Mouse (Mus musculus): Measurements from ENCODE around the gene Lins1. TPM values are rescaled to one million over a fixed set of nuclear protein-coding genes. Genes with fewer than 3 reads are reported as not detected.
A peak's percentile ranks its signal among the peaks of the same experiment; 100 is the strongest.

Lins1 gene
- polyA plus RNA-seq (2014; fragmentation: Nextera tagmentation; extraction: Ambion mirVana) = 24.7 and 27.1 TPM in 2 replicates

GRCm38 (mm10) chr7:66689620-66690360 lies at the start of gene Lins1:
Gene Lins1 (plus strand): TSS chr7:66689889.
- Histone ChIP-seq H3K36me3 (ENCODE audit: control insufficient read depth, insufficient read depth, low read length) (no peaks in the 10 kb centered on the region), H3K4me1 (ENCODE audit: control insufficient read depth, insufficient read depth, low read length) (peaks cover 11% of the 10 kb centered on the region; the same call in 1 of the 2 replicates), H3K9me3 (ENCODE audit: control insufficient read depth, low read length) (no peaks in the 10 kb centered on the region), H3K9ac (ENCODE audit: low read length) (peak within 1 kb of the TSS; percentile 84), H3K4me3 (ENCODE audit: low read depth, low read length) (peak within 1 kb of the TSS; percentile 80), H3K27ac (ENCODE audit: low read depth, low read length) (peak within 1 kb of the TSS; percentile 89), H3K4me2 (peak within 1 kb of the TSS; percentile 88), H3K27me3 (ENCODE audit: control insufficient read depth, insufficient read depth, low read length) (no peaks in the 10 kb centered on the region)
- under 1% methylated on average over 52 of the region's 52 CpGs for WGBS
- ATAC-seq (ENCODE audit: low FRiP score) (peak; percentile 99), DNase-seq (ENCODE audit: low spot score, missing footprints) (peak; percentile 99)

GRCm38 (mm10) chr7:66645736-66646135 lies 44.0 kb upstream of the Lins1 start:
- Histone ChIP-seq H3K9me3 (ENCODE audit: control insufficient read depth, low read length) (no peaks in the 10 kb centered on the region), H3K4me3 (ENCODE audit: low read depth, low read length) (no peak overlapping the region), H3K36me3 (ENCODE audit: control insufficient read depth, insufficient read depth, low read length) (peaks cover 3% of the 10 kb centered on the region; the same call in 1 of the 2 replicates), H3K27me3 (ENCODE audit: control insufficient read depth, insufficient read depth, low read length) (no peaks in the 10 kb centered on the region), H3K4me2 (no peak overlapping the region), H3K27ac (ENCODE audit: low read depth, low read length) (no peak overlapping the region), H3K4me1 (ENCODE audit: control insufficient read depth, insufficient read depth, low read length) (no peaks in the 10 kb centered on the region), H3K9ac (ENCODE audit: low read length) (no peak overlapping the region)
- WGBS = 97% methylated on average over 2 of the region's 2 CpGs
- no peak for ATAC-seq (ENCODE audit: low FRiP score)
- no peak for DNase-seq (ENCODE audit: low spot score, missing footprints)

DNA sequence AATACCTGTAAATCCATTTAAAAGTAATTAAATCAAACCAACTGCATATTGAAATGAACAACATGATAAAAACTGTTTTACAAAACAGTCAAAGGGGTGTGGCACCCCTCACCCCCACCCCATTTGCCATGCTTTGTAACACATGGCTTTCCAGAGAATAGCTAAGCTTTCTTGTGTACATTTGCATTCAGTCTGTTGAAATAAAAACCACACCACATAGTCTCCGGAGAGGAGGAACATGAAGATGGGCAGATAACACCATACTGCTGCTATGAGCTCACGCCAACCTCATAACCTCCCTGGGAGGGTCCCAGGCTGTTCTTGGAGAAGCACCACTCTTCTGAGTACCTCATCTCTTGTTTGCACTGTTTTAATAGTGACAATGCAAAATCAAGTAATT lies 40.5 kb upstream of the Lins1 start:
- H3K9me3 ChIP-seq (ENCODE audit: control insufficient read depth, low read length) = no peaks in the 10 kb centered on the region
- no peak for ATAC-seq (ENCODE audit: low FRiP score)
- H3K36me3 ChIP-seq (ENCODE audit: control insufficient read depth, insufficient read depth, low read length) = no peaks in the 10 kb centered on the region
- DNase-seq (ENCODE audit: low spot score, missing footprints) = no peak
- no peaks in the 10 kb centered on the region for H3K27me3 ChIP-seq (ENCODE audit: control insufficient read depth, insufficient read depth, low read length)
- no peak overlapping the region for H3K9ac ChIP-seq (ENCODE audit: low read length)
- H3K4me3 ChIP-seq (ENCODE audit: low read depth, low read length) = no peak overlapping the region
- no peak overlapping the region for H3K4me2 ChIP-seq
- H3K4me1 ChIP-seq (ENCODE audit: control insufficient read depth, insufficient read depth, low read length) = no peaks in the 10 kb centered on the region
- no peak overlapping the region for H3K27ac ChIP-seq (ENCODE audit: low read depth, low read length)
- WGBS = 88% methylated on average over 2 of the region's 2 CpGs

DNA sequence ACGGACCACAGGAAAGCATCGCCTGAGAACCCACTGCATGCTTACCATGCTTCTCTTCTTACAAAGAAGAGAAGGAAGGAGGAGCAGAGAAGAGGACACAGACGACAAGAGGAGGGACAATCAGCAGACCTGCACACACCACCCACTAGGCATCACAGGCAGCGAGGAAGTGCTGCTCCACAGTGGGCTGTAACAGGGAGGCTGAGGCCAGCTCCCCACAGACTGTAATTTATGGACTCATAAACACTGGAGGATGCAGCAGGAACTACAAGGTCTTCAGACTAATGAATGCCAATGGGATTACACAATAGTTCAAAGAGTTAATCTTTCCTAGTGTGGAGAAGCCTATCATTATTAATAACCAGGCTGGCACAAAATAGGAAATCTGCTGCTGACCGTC lies 38.8 kb upstream of the Lins1 start:
- H3K4me2 ChIP-seq = no peak overlapping the region
- H3K36me3 ChIP-seq (ENCODE audit: control insufficient read depth, insufficient read depth, low read length) = peaks cover 3% of the 10 kb centered on the region; the same call in 1 of the 2 replicates
- 82% methylated on average over 5 of the region's 5 CpGs for WGBS
- H3K4me3 ChIP-seq (ENCODE audit: low read depth, low read length) = no peak overlapping the region
- H3K4me1 ChIP-seq (ENCODE audit: control insufficient read depth, insufficient read depth, low read length) = no peaks in the 10 kb centered on the region
- DNase-seq (ENCODE audit: low spot score, missing footprints) (no peak), ATAC-seq (ENCODE audit: low FRiP score) (no peak)
- H3K9ac ChIP-seq (ENCODE audit: low read length) = no peak overlapping the region
- no peak overlapping the region for H3K27ac ChIP-seq (ENCODE audit: low read depth, low read length)
- H3K9me3 ChIP-seq (ENCODE audit: control insufficient read depth, low read length) = no peaks in the 10 kb centered on the region
- no peaks in the 10 kb centered on the region for H3K27me3 ChIP-seq (ENCODE audit: control insufficient read depth, insufficient read depth, low read length)

DNA sequence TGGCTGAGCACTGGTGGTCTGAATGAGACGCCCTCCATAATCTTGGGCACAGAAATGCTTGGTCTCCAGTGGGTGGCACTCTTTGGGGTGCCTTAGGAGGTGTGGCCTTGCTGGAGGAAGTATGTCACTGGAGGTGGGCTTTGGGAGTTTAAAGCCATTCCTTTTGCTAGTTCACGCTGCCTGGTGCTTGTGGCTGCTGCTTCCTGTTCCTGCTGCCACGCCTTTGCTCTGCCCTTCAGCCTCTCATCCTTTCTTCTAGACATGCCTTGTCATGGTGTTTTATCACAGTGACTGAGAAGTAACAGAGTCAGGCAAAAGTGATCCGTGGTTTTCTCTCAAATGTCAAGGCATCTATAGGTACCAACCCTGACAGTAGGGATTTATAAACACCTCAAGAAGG lies 37.5 kb upstream of the Lins1 start:
- 90% methylated on average over 4 of the region's 4 CpGs for WGBS
- H3K4me2 ChIP-seq = no peak overlapping the region
- no peak overlapping the region for H3K27ac ChIP-seq (ENCODE audit: low read depth, low read length)
- H3K36me3 ChIP-seq (ENCODE audit: control insufficient read depth, insufficient read depth, low read length) = peaks cover 3% of the 10 kb centered on the region; the same call in 1 of the 2 replicates
- H3K4me3 ChIP-seq (ENCODE audit: low read depth, low read length) = no peak overlapping the region
- no peak overlapping the region for H3K9ac ChIP-seq (ENCODE audit: low read length)
- DNase-seq (ENCODE audit: low spot score, missing footprints) (no peak), ATAC-seq (ENCODE audit: low FRiP score) (no peak)
- no peaks in the 10 kb centered on the region for H3K9me3 ChIP-seq (ENCODE audit: control insufficient read depth, low read length)
- no peaks in the 10 kb centered on the region for H3K27me3 ChIP-seq (ENCODE audit: control insufficient read depth, insufficient read depth, low read length)
- no peaks in the 10 kb centered on the region for H3K4me1 ChIP-seq (ENCODE audit: control insufficient read depth, insufficient read depth, low read length)

DNA sequence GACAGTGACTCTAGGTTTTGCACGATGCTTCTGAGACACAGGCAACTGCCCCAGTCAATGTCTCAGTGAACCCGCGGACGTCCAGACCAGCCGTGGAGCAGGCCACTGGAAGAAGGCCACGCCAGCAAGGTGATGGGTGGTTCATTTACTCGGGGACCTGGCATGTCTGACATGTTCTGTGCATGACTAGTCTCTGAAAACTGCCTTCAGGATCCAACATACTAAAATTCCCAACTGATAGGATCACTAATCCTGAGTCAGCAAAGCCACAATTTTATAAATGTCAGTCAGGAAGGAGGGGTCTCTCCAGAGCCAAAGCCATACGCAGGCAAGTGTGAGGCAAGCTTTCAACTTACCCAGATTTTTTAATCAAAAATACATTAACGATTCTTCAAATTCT lies 36.1 kb upstream of the Lins1 start:
- Histone ChIP-seq H3K4me2 (no peak overlapping the region), H3K9me3 (ENCODE audit: control insufficient read depth, low read length) (no peaks in the 10 kb centered on the region), H3K4me1 (ENCODE audit: control insufficient read depth, insufficient read depth, low read length) (no peaks in the 10 kb centered on the region), H3K36me3 (ENCODE audit: control insufficient read depth, insufficient read depth, low read length) (peaks cover 3% of the 10 kb centered on the region; the same call in 1 of the 2 replicates), H3K27me3 (ENCODE audit: control insufficient read depth, insufficient read depth, low read length) (no peaks in the 10 kb centered on the region), H3K9ac (ENCODE audit: low read length) (no peak overlapping the region), H3K27ac (ENCODE audit: low read depth, low read length) (no peak overlapping the region), H3K4me3 (ENCODE audit: low read depth, low read length) (no peak overlapping the region)
- ATAC-seq (ENCODE audit: low FRiP score) (no peak), DNase-seq (ENCODE audit: low spot score, missing footprints) (no peak)
- 91% methylated on average over 9 of the region's 9 CpGs for WGBS

DNA sequence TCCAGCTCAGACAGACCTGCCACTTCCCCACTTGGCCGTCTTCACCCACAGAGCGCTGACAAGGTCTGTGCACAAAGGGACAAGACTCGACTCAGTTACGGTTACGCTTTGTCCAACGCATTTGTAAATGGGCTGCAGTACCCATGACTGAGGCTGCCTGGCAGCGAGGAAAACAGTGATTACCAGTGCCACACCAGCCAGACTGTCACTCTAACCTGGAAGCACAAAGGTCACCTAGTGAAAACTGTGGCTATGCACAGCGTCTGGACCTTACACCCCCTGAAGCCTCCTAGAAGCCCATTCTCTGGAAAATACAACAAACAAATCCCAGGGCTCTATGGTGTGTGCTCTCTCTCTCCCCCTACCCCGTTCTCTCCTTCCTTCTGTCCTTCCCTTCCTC lies 34.2 kb upstream of the Lins1 start:
- H3K9me3 ChIP-seq (ENCODE audit: control insufficient read depth, low read length) = no peaks in the 10 kb centered on the region
- WGBS = 91% methylated on average over 9 of the region's 9 CpGs
- H3K27ac ChIP-seq (ENCODE audit: low read depth, low read length) = no peak overlapping the region
- no peak overlapping the region for H3K9ac ChIP-seq (ENCODE audit: low read length)
- H3K4me1 ChIP-seq (ENCODE audit: control insufficient read depth, insufficient read depth, low read length) = no peaks in the 10 kb centered on the region
- DNase-seq (ENCODE audit: low spot score, missing footprints) (no peak), ATAC-seq (ENCODE audit: low FRiP score) (no peak)
- H3K36me3 ChIP-seq (ENCODE audit: control insufficient read depth, insufficient read depth, low read length) = peaks cover 7% of the 10 kb centered on the region
- no peak overlapping the region for H3K4me2 ChIP-seq
- H3K27me3 ChIP-seq (ENCODE audit: control insufficient read depth, insufficient read depth, low read length) = no peaks in the 10 kb centered on the region
- no peak overlapping the region for H3K4me3 ChIP-seq (ENCODE audit: low read depth, low read length)

DNA sequence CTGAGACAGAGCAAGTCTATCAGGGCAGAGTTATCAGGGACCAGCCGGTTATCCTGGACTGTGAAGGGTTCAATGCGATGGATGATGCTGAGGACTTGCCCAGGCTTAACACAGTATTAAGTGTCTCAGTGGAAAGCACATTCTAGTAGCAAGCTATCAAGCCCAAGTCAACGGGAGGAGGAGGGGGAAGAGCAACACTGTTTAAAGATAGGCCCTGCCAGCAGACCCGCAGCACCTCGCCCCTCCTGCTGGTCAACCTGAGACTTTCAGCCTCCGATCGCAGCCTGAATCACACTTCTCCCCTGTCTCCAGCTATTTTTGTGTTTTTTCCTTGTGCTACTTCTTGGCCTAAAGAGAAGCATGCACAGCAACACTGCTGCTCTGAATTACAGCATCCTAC lies 29.4 kb upstream of the Lins1 start:
- Histone ChIP-seq H3K4me1 (ENCODE audit: control insufficient read depth, insufficient read depth, low read length) (no peaks in the 10 kb centered on the region), H3K27me3 (ENCODE audit: control insufficient read depth, insufficient read depth, low read length) (no peaks in the 10 kb centered on the region), H3K27ac (ENCODE audit: low read depth, low read length) (no peak overlapping the region), H3K36me3 (ENCODE audit: control insufficient read depth, insufficient read depth, low read length) (peaks cover 4% of the 10 kb centered on the region), H3K4me3 (ENCODE audit: low read depth, low read length) (no peak overlapping the region), H3K9me3 (ENCODE audit: control insufficient read depth, low read length) (no peaks in the 10 kb centered on the region), H3K9ac (ENCODE audit: low read length) (no peak overlapping the region), H3K4me2 (no peak overlapping the region)
- ATAC-seq (ENCODE audit: low FRiP score) (0 out of 2 replicates have a peak, but pooled peaks have one; percentile 7), DNase-seq (ENCODE audit: low spot score, missing footprints) (no peak)
- WGBS = 90% methylated on average over 7 of the region's 7 CpGs

GRCm38 (mm10) chr7:66660972-66661371 lies 28.7 kb upstream of the Lins1 start:
- Histone ChIP-seq H3K4me2 (no peak overlapping the region), H3K9me3 (ENCODE audit: control insufficient read depth, low read length) (no peaks in the 10 kb centered on the region), H3K36me3 (ENCODE audit: control insufficient read depth, insufficient read depth, low read length) (peaks cover 4% of the 10 kb centered on the region), H3K27me3 (ENCODE audit: control insufficient read depth, insufficient read depth, low read length) (no peaks in the 10 kb centered on the region), H3K4me3 (ENCODE audit: low read depth, low read length) (no peak overlapping the region), H3K27ac (ENCODE audit: low read depth, low read length) (no peak overlapping the region), H3K4me1 (ENCODE audit: control insufficient read depth, insufficient read depth, low read length) (no peaks in the 10 kb centered on the region), H3K9ac (ENCODE audit: low read length) (no peak overlapping the region)
- ATAC-seq (ENCODE audit: low FRiP score) (no peak), DNase-seq (ENCODE audit: low spot score, missing footprints) (no peak)
- WGBS = 83% methylated on average over 8 of the region's 8 CpGs
